Mouse (Mus musculus): Measurements from ENCODE around the gene Adgrl2.

Adgrl2 gene

GRCm38 (mm10) chr3:148990531-148991003 lies at the start of gene Adgrl2:
Gene Adgrl2, minus strand, starts transcription at chr3:148990555.
- no peak for DNase-seq (ENCODE audit: low spot score)

GRCm38 (mm10) chr3:149038771-149039170 lies 48.4 kb upstream of the Adgrl2 start:
- DNase-seq (ENCODE audit: low spot score) = no peak

GRCm38 (mm10) chr3:149019925-149020324 lies 29.6 kb upstream of the Adgrl2 start:
- no peak for DNase-seq (ENCODE audit: low spot score)

GRCm38 (mm10) chr3:149009311-149009710 lies 19.0 kb upstream of the Adgrl2 start:
- DNase-seq (ENCODE audit: low spot score) = no peak

GRCm38 (mm10) chr3:149008634-149009023 lies 18.3 kb upstream of the Adgrl2 start:
- no peak for DNase-seq (ENCODE audit: low spot score)

- DNase-seq (ENCODE audit: low spot score) = no peak
Observed at GRCm38 (mm10) chr3:149007860-149008633, 17.7 kb upstream of the Adgrl2 start.

- DNase-seq (ENCODE audit: low spot score) = no peak
Observed at GRCm38 (mm10) chr3:149001364-149001763, 11.0 kb upstream of the Adgrl2 start.

- no peak for DNase-seq (ENCODE audit: low spot score)
Observed at GRCm38 (mm10) chr3:148998661-148999060, 8.3 kb upstream of the Adgrl2 start.

GRCm38 (mm10) chr3:148991056-148991455 lies 701 bp upstream of the Adgrl2 start:
- DNase-seq (ENCODE audit: low spot score) = no peak

GRCm38 (mm10) chr3:148989818-148990530 lies 381 bp downstream of the Adgrl2 start:
- no peak for DNase-seq (ENCODE audit: low spot score)

GRCm38 (mm10) chr3:148988996-148989817 lies 1.1 kb downstream of the Adgrl2 start:
- DNase-seq (ENCODE audit: low spot score) = peak; percentile 59

- DNase-seq (ENCODE audit: low spot score) = no peak
Observed at GRCm38 (mm10) chr3:148988293-148988995, 1.9 kb downstream of the Adgrl2 start.

GRCm38 (mm10) chr3:148987591-148988292 lies 2.6 kb downstream of the Adgrl2 start:
- DNase-seq (ENCODE audit: low spot score) = no peak

- DNase-seq (ENCODE audit: low spot score) = no peak
Observed at GRCm38 (mm10) chr3:148986894-148987590, 3.3 kb downstream of the Adgrl2 start.

- DNase-seq (ENCODE audit: low spot score) = no peak
Observed at GRCm38 (mm10) chr3:148986296-148986893, 4.0 kb downstream of the Adgrl2 start.

GRCm38 (mm10) chr3:148984326-148984725 lies 6.0 kb downstream of the Adgrl2 start:
- no peak for DNase-seq (ENCODE audit: low spot score)

GRCm38 (mm10) chr3:148982370-148982769 lies 8.0 kb downstream of the Adgrl2 start:
- no peak for DNase-seq (ENCODE audit: low spot score)

GRCm38 (mm10) chr3:148981776-148982175 lies 8.6 kb downstream of the Adgrl2 start:
- no peak for DNase-seq (ENCODE audit: low spot score)

GRCm38 (mm10) chr3:148978541-148978940 lies 11.8 kb downstream of the Adgrl2 start:
- no peak for DNase-seq (ENCODE audit: low spot score)

- no peak for DNase-seq (ENCODE audit: low spot score)
Observed at GRCm38 (mm10) chr3:148977838-148978237, 12.5 kb downstream of the Adgrl2 start.

Data from left cerebral cortex, adult 11 months (tissue).